Mouse (Mus musculus) embryonic facial prominence, embryonic 10.5 days (tissue): ENCODE measurements around the gene Fam89b. TPM values are rescaled to one million over a fixed set of nuclear protein-coding genes. Genes with fewer than 3 reads are reported as not detected.

Experiments
- DNase-seq: peaks from one replicate; pipeline ENCODE4 v3.0.0-alpha.2; 2017; ENCODE audit warnings: low spot score
- H3K27ac ChIP-seq: fragments of 300-500 bp; sonication (generic); replicated peaks from 2 replicates; pipeline ENCODE4 v1.5.1; 2016; ENCODE audit warnings: mild to moderate bottlenecking
- H3K27me3 ChIP-seq: fragments of 300-500 bp; sonication (generic); replicated peaks from 2 replicates; pipeline ENCODE4 v1.6.1; 2016; ENCODE audit warnings: low read depth, mild to moderate bottlenecking; ENCODE audit not compliant: poor library complexity, severe bottlenecking
- H3K36me3 ChIP-seq: fragments of 300-500 bp; sonication (generic); replicated peaks from 2 replicates; pipeline ENCODE4 v1.6.1; 2016; ENCODE audit warnings: mild to moderate bottlenecking, moderate library complexity
- H3K4me1 ChIP-seq: fragments of 300-500 bp; sonication (generic); 2 replicates; pipeline ENCODE4 v1.6.1; 2016
- H3K4me3 ChIP-seq: fragments of 300-500 bp; sonication (generic); 2 replicates; pipeline ENCODE4 v1.5.1; 2016; ENCODE audit warnings: mild to moderate bottlenecking, moderate library complexity
- H3K9me3 ChIP-seq: fragments of 300-500 bp; sonication (generic); 2 replicates; pipeline ENCODE4 v1.6.1; 2016; ENCODE audit warnings: mild to moderate bottlenecking
- WGBS: fragments of 180-500 bp; shearing (Covaris S2); methylation state at CpG from one replicate; pipeline ENCODE4 v1.1.7; 2016; 5-methylcytosine and 5-hydroxymethylcytosine counted together
- polyA plus RNA-seq: library from polyadenylated mRNA; unstranded; fragments of >200 nt; fragmentation: Nextera tagmentation; extraction: Ambion mirVana; gene quantifications from 2 replicates; pipeline ENCODE4 v1.2.1, GENCODE M21; 2016

Fam89b gene
- polyA plus RNA-seq, 1 experiment from 2014 or later, result 151 TPM

GRCm38 (mm10) chr19:5716955-5717354, 12.5 kb downstream of the Fam89b start:
- Histone ChIP-seq H3K36me3 (peaks cover 81% of the 10 kb centered on the region), H3K27ac (no peak overlapping the region), H3K4me1 (peaks cover 41% of the 10 kb centered on the region), H3K9me3 (no peaks in the 10 kb centered on the region), H3K4me3 (no peak overlapping the region), H3K27me3 (peaks cover 21% of the 10 kb centered on the region)
- WGBS, result 63% methylated on average over 10 of the region's 10 CpGs
- no peak for DNase-seq

- Histone ChIP-seq H3K9me3 (no peaks in the 10 kb centered on the region), H3K4me1 (peaks cover 41% of the 10 kb centered on the region), H3K4me3 (peak overlapping the region; percentile 40), H3K36me3 (peaks cover 79% of the 10 kb centered on the region), H3K27me3 (peaks cover 21% of the 10 kb centered on the region), H3K27ac (peak overlapping the region; percentile 49; the same call in 1 of the 2 replicates)
- 20% methylated on average over 43 of the region's 43 CpGs for WGBS
- DNase-seq, result peak; percentile 59
These were observed 13.4 kb downstream of the Fam89b start for GRCm38 (mm10) chr19:5715793-5716688.

GRCm38 (mm10) chr19:5713730-5714129, 15.7 kb downstream of the Fam89b start:
- Histone ChIP-seq H3K27me3 (peaks cover 21% of the 10 kb centered on the region), H3K4me1 (peaks cover 41% of the 10 kb centered on the region), H3K9me3 (no peaks in the 10 kb centered on the region), H3K4me3 (no peak overlapping the region; the same call in 1 of the 2 replicates), H3K36me3 (peaks cover 79% of the 10 kb centered on the region), H3K27ac (no peak overlapping the region)
- 7% methylated on average over 2 of the region's 2 CpGs for WGBS
- peak; percentile 58 for DNase-seq

DNA sequence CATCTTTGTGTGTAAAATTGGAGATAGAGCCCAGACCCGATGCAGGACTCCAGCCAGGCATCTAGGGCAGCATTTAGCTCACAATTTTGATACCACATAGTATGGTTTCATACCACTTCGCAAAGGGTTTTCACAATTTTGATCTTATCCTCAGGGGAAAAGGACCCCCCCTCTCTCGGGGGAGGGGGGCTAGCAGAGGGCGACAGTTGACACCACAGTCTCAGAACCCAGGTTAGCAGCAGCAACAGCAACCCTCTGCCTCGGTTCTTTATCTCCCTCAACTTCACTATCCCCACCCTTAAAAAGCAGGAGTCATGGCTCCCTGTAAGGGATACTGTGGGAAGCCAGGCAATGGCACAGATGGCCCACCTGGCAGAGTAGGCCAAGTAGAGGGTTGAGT, 16.2 kb downstream of the Fam89b start:
- H3K36me3 ChIP-seq, result peaks cover 79% of the 10 kb centered on the region
- 75% methylated on average over 5 of the region's 5 CpGs for WGBS
- H3K27me3 ChIP-seq, result peaks cover 21% of the 10 kb centered on the region
- peaks cover 41% of the 10 kb centered on the region for H3K4me1 ChIP-seq
- H3K27ac ChIP-seq, result no peak overlapping the region
- no peaks in the 10 kb centered on the region for H3K9me3 ChIP-seq
- no peak overlapping the region for H3K4me3 ChIP-seq
- no peak for DNase-seq

- Histone ChIP-seq H3K36me3 (peaks cover 79% of the 10 kb centered on the region), H3K4me3 (no peak overlapping the region), H3K4me1 (peaks cover 36% of the 10 kb centered on the region), H3K9me3 (no peaks in the 10 kb centered on the region), H3K27me3 (peaks cover 12% of the 10 kb centered on the region), H3K27ac (no peak overlapping the region)
- 90% methylated on average over 14 of the region's 14 CpGs for WGBS
- no peak for DNase-seq
These were observed 17.5 kb downstream of the Fam89b start for GRCm38 (mm10) chr19:5711907-5712460.

DNA sequence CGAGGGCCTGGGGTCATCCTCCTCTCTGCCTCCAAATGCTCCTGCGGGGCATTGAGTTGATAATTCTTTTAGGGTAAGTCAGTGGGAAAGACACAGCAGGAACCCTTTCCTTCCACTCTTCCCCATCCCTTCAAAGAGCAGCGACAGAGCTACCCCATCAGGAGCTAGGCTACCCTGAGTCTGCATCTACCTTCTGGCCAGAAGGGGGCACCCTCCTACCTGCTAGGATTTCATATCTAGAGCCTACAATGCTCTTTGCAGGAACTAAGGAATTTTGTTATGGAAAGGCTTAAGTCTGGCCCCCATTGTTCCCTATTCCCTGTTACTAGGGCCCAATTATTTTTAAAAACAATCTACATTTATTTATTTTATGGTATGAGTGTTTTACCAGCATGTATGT, 18.2 kb downstream of the Fam89b start:
- Histone ChIP-seq H3K9me3 (no peaks in the 10 kb centered on the region), H3K4me3 (no peak overlapping the region), H3K27ac (no peak overlapping the region), H3K4me1 (peaks cover 28% of the 10 kb centered on the region), H3K36me3 (peaks cover 84% of the 10 kb centered on the region), H3K27me3 (peaks cover 8% of the 10 kb centered on the region)
- DNase-seq, result peak; percentile 66
- 10% methylated on average over 3 of the region's 3 CpGs for WGBS

- H3K4me3 ChIP-seq, result no peak overlapping the region
- WGBS, result 78% methylated on average over 8 of the region's 8 CpGs
- H3K27me3 ChIP-seq, result peaks cover 2% of the 10 kb centered on the region
- no peak for DNase-seq
- peaks cover 81% of the 10 kb centered on the region for H3K36me3 ChIP-seq
- peaks cover 22% of the 10 kb centered on the region for H3K4me1 ChIP-seq
- no peak overlapping the region for H3K27ac ChIP-seq
- H3K9me3 ChIP-seq, result no peaks in the 10 kb centered on the region
These were observed 18.9 kb downstream of the Fam89b start for GRCm38 (mm10) chr19:5710581-5710980.

DNA sequence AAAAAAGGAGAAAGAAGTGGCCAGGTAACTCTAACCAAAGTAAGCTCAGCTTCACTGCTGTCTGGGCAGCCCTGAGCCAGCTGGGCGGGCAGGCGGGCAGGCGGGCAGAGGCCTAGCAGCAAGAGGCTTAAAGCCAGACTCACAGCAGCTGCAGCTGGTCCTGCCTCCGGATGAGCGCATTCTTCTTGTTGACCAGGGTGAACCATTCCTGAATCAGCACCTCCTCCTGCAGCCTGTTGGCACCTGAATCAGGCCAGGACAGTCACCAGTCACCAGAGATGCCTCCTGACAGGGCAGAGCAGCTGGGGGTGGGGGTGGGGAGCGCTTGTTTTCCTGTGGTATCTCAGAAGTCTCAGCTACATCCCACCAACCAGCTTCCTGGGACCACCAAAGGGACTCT, 19.4 kb downstream of the Fam89b start:
- peaks cover 19% of the 10 kb centered on the region for H3K4me1 ChIP-seq
- DNase-seq, result no peak
- no peaks in the 10 kb centered on the region for H3K27me3 ChIP-seq
- H3K27ac ChIP-seq, result no peak overlapping the region
- no peak overlapping the region for H3K4me3 ChIP-seq
- peaks cover 76% of the 10 kb centered on the region for H3K36me3 ChIP-seq
- H3K9me3 ChIP-seq, result no peaks in the 10 kb centered on the region
- WGBS, result 90% methylated on average over 6 of the region's 6 CpGs

DNA sequence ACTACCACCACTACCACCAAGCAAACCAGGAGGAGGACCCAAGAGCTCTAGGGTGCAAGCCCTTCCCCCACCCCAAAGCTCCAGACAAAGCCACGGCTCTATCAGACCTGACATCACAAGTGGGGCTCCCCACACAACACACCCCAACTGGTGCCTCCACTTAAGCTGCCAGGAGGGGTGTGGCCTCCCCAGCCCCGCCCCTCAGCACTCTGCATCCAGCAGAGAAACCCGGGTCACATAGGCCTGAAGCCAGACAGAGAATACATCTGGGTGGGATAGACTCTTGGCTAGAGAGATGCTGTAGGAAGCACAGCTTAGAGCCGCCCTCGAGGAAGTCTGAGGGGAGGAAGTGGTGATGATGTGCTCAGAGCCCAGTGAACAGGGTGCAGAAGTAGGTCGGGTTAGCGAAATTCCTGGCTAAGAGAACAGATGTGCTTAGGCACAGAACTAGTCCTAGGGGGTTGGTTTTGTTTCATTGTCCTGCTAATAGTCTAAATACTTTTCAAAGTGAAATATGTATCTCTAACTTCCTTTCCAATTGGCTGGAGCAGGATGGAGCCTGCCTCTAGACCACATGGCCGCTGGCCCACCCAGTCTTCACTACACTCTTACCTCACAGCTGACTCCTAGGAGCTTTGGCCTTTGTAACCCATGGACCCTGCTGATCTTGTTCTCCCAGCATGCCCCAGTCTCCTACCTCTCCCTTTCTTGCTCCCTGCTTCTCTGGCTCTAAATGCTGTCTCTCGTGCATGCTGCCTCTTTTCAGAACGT, 24.5 kb downstream of the Fam89b start:
- WGBS, result 43% methylated on average over 10 of the region's 10 CpGs
- no peak for DNase-seq
- peaks cover 87% of the 10 kb centered on the region for H3K36me3 ChIP-seq
- no peaks in the 10 kb centered on the region for H3K27me3 ChIP-seq
- no peak overlapping the region for H3K27ac ChIP-seq
- peaks cover 7% of the 10 kb centered on the region for H3K4me1 ChIP-seq
- no peaks in the 10 kb centered on the region for H3K9me3 ChIP-seq
- no peak overlapping the region for H3K4me3 ChIP-seq

DNA sequence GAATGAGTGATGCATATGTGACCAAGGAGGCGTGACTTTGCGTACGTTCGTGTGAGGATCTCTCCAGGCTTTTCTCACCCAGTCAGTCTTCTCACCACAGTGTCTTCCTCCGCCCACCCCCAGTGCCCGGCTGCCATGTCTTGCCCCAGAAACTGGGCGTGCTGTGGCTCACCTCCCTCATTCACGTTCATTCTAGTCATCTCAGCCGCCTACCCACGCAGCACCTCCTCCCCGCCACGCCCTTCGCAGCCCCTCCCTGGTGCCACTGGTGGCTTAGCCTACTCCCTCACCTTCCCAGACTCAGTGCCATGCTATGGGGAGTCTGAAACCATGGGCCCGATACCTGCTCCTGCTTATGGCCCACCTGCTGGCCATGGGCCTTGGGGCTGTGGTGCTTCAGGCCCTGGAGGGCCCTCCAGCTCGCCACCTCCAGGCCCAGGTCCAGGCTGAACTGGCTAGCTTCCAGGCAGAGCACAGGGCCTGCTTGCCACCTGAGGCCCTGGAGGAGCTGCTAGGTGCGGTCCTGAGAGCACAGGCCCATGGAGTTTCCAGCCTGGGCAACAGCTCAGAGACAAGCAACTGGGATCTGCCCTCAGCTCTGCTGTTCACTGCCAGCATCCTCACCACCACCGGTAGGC, 25.2 kb downstream of the Fam89b start, which contains the start of gene Kcnk7:
Kcnk7 (plus strand) TSS at position 205 of the 638 bp plus-strand sequence.
- WGBS, result 82% methylated on average over 17 of the region's 17 CpGs
- H3K9me3 ChIP-seq, result no peaks in the 10 kb centered on the region
- H3K4me1 ChIP-seq, result peaks cover 7% of the 10 kb centered on the region
- H3K4me3 ChIP-seq, result 0 out of 2 replicates have a peak within 1 kb of the TSS, but pooled peaks have one; percentile 5
- peaks cover 87% of the 10 kb centered on the region for H3K36me3 ChIP-seq
- H3K27ac ChIP-seq, result no peak within 1 kb of the TSS
- DNase-seq, result no peak
- H3K27me3 ChIP-seq, result no peaks in the 10 kb centered on the region

GRCm38 (mm10) chr19:5695849-5696462, 33.5 kb downstream of the Fam89b start:
- H3K27me3 ChIP-seq, result peaks cover 10% of the 10 kb centered on the region
- no peak overlapping the region for H3K27ac ChIP-seq
- H3K4me3 ChIP-seq, result peak overlapping the region; percentile 50
- no peaks in the 10 kb centered on the region for H3K9me3 ChIP-seq
- peaks cover 100% of the 10 kb centered on the region for H3K36me3 ChIP-seq
- WGBS, result 15% methylated on average over 41 of the region's 41 CpGs
- peak; percentile 70 for DNase-seq
- H3K4me1 ChIP-seq, result peaks cover 47% of the 10 kb centered on the region
